Mouse (Mus musculus) embryonic facial prominence, embryonic 12.5 days (tissue): ENCODE data around the gene Dab1. TPM values are rescaled to one million over a fixed set of nuclear protein-coding genes. Genes with fewer than 3 reads are reported as not detected.

ENCODE experiments used
- ATAC-seq: fragments of 200-750 bp; cut with Nextera tagmentation; 2 replicates; pipeline ENCODE4 v1.8.0; 2017; ENCODE audit not compliant: insufficient number of reproducible peaks, insufficient read depth, low FRiP score, low TSS enrichment
- H3K27ac ChIP-seq: fragments of 300-500 bp; sonication (generic); 2 replicates; pipeline ENCODE4 v1.5.1; 2016; ENCODE audit warnings: mild to moderate bottlenecking
- H3K27me3 ChIP-seq: fragments of 300-500 bp; sonication (generic); 2 replicates; pipeline ENCODE4 v1.6.1; 2016; ENCODE audit warnings: mild to moderate bottlenecking, moderate library complexity
- H3K36me3 ChIP-seq: fragments of 300-500 bp; sonication (generic); 2 replicates; pipeline ENCODE4 v1.6.1; 2016; ENCODE audit warnings: mild to moderate bottlenecking
- H3K4me1 ChIP-seq: fragments of 300-500 bp; sonication (generic); 2 replicates; pipeline ENCODE4 v1.6.1; 2016
- H3K4me2 ChIP-seq: fragments of 300-500 bp; sonication (generic); replicated peaks from 2 replicates; pipeline ENCODE4 v1.6.1; 2016; ENCODE audit warnings: mild to moderate bottlenecking, moderate library complexity
- H3K4me3 ChIP-seq: fragments of 300-500 bp; sonication (generic); 2 replicates; pipeline ENCODE4 v1.5.1; 2016; ENCODE audit warnings: mild to moderate bottlenecking
- H3K9ac ChIP-seq: fragments of 300-500 bp; sonication (generic); 2 replicates; pipeline ENCODE4 v1.6.1; 2016; ENCODE audit warnings: mild to moderate bottlenecking, moderate library complexity
- H3K9me3 ChIP-seq: fragments of 300-500 bp; sonication (generic); 2 replicates; pipeline ENCODE4 v1.6.1; 2016; ENCODE audit warnings: mild to moderate bottlenecking, moderate library complexity
- WGBS: fragments of 180-500 bp; shearing (Covaris S2); methylation state at CpG from one replicate; pipeline ENCODE4 v1.1.7; 2016; 5-methylcytosine and 5-hydroxymethylcytosine counted together
- polyA plus RNA-seq: library from polyadenylated mRNA; unstranded; fragments of >200 nt; fragmentation: Nextera tagmentation; extraction: Ambion mirVana; gene quantifications from 2 replicates; pipeline ENCODE4 v1.2.1, GENCODE M21; 2016

Dab1 gene
- polyA plus RNA-seq, 1 experiment from 2014 or later, result 23.7 TPM

DNA sequence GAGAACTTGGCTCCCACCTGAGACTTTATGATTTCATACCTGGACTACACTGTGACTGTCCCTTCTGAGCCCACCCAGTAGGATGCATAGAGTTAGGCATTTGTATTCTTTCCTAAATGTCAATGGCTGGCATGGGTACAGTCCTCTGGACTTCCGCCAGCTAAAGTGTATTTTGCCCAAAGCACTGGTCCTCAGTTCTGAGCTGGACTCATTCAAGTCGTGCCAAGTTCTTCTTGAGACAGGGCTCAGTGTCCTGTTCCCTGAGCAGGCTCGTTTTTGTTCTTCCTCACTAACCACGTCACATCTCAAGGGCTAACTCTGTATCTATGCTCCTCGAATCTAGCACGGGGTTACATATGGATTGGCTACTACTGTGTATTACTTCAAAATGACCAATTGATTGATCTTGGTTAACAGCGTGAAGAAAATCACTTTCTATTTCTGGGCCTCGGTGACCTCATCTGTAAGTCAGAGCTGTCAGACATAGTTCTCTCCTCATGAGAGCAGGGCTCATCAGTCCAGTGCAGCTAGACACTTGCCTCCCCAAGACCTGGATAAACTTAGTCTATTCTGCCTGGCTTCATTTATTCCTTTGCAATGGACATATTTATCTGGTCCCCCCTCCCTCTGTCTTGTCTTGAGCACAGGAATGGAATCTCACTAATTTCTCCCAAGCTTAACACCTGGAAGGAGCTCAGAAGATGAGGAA is 1023.8 kb downstream of the Dab1 start:
- H3K27ac ChIP-seq, result no peak overlapping the region
- WGBS, result 85% methylated on average over 8 of the region's 8 CpGs

DNA sequence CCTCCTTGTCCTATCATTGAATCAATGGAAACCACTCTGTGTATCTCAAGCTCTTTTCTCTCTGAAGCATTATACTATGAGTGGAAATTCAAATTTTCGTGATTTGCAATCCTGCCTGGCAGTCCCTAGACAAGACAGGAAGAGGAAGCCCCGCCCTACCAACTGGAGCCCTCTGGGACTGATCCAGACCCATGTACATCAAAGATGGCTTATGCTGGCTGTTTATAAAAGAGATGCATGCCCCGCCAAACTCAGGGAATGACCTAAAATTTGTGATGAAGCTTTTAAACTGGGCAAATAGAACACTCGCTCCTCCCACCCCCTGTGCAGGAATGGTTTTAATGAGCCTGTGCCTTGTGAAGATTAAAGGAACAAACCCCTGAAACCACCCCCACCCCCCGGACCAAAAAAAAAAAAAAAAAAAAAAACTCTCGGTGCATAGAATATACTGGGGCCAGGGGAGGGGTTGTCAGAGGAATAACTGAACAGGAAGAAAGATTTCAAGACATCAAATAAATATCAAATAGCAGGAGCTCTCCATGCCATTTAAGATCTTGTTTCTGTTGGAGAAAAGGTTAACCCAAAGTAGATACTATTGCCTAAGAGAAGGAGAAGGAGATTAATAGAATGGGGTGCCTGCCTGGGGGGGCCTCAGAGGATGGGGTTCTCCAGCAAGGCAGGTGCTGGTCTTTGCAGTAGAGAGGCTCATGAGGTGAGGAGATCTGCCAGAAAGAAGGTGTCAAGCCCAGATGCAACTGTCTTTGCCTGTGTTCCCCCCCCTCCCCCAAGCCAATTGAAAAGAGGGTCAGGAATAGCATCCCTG is 1024.6 kb downstream of the Dab1 start:
- no peak overlapping the region for H3K9ac ChIP-seq
- no peaks in the 10 kb centered on the region for H3K9me3 ChIP-seq
- no peaks in the 10 kb centered on the region for H3K4me1 ChIP-seq
- ATAC-seq, result no peak
- H3K4me3 ChIP-seq, result no peak overlapping the region
- WGBS, result 57% methylated on average over 6 of the region's 6 CpGs
- no peaks in the 10 kb centered on the region for H3K27me3 ChIP-seq
- H3K27ac ChIP-seq, result no peak overlapping the region
- H3K4me2 ChIP-seq, result no peak overlapping the region
- no peaks in the 10 kb centered on the region for H3K36me3 ChIP-seq

More for the DNA sequence above, 1023.8 kb downstream of the Dab1 start:
- Histone ChIP-seq H3K4me1 (no peaks in the 10 kb centered on the region), H3K9ac (no peak overlapping the region), H3K9me3 (no peaks in the 10 kb centered on the region), H3K36me3 (no peaks in the 10 kb centered on the region), H3K4me3 (no peak overlapping the region), H3K27me3 (no peaks in the 10 kb centered on the region), H3K4me2 (no peak overlapping the region)
- no peak for ATAC-seq

DNA sequence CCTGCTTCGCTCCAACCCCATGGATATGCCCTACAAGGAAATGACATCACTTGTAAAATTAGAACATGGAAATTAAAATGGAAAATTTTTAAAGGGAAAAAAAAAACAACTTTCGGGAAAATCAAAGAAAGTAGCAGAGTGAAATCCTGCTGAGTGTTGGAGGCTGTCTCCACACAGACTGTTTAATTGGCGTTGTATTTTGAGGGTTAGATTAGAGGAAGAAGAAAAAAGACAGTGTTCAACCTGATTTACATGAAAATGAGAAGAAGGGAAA is 1025.1 kb downstream of the Dab1 start:
- Histone ChIP-seq H3K4me3 (no peak overlapping the region), H3K27me3 (no peaks in the 10 kb centered on the region), H3K4me2 (no peak overlapping the region), H3K9ac (no peak overlapping the region), H3K4me1 (no peaks in the 10 kb centered on the region), H3K27ac (no peak overlapping the region), H3K9me3 (no peaks in the 10 kb centered on the region), H3K36me3 (no peaks in the 10 kb centered on the region)
- ATAC-seq, result no peak
- whole genome bisulfite sequencing, result 77% methylated on average over 3 of the region's 3 CpGs

DNA sequence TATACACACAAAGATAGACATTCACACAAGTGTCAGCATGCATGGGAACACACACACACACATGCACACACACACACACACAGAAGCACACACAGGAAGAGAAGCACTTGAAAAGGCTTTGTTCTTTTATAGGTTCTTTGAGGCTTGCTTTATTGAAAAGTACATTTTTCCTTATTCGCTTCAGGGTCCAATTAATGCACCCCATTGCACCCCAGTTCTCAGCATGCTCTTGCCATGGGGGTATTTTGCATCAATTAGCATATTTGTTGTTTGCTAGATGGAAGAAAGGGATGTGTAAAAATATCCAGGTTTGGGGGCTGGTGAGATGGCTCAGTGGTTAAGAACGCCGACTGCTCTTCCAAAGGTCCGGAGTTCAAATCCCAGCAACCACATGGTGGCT is 1025.7 kb downstream of the Dab1 start:
- H3K4me1 ChIP-seq, result no peaks in the 10 kb centered on the region
- WGBS, result 96% methylated on average over 4 of the region's 4 CpGs
- no peaks in the 10 kb centered on the region for H3K9me3 ChIP-seq
- H3K4me3 ChIP-seq, result no peak overlapping the region
- no peak overlapping the region for H3K9ac ChIP-seq
- no peak overlapping the region for H3K4me2 ChIP-seq
- no peak overlapping the region for H3K27ac ChIP-seq
- no peak for ATAC-seq
- no peaks in the 10 kb centered on the region for H3K27me3 ChIP-seq
- H3K36me3 ChIP-seq, result no peaks in the 10 kb centered on the region

DNA sequence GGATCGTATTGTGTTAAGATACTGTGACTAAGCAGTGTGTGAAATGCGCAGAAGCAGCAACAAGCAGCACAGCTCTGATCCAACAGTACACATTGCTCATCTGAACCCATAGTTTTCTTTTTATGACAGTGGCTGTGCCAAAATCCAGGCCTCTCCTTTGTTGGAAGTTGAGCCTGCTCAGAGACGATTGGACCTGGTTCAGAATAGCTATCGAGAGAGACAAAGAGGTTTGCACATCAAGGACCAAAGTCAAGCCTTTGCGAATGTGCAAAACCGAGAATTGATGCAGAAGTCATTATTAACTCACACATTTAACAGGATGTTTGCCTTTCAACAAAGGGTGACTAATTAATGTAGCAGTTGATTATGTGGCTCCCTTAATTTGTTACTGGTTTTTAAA is 1032.6 kb downstream of the Dab1 start:
- WGBS, result 80% methylated on average over 6 of the region's 6 CpGs
- ATAC-seq, result no peak

DNA sequence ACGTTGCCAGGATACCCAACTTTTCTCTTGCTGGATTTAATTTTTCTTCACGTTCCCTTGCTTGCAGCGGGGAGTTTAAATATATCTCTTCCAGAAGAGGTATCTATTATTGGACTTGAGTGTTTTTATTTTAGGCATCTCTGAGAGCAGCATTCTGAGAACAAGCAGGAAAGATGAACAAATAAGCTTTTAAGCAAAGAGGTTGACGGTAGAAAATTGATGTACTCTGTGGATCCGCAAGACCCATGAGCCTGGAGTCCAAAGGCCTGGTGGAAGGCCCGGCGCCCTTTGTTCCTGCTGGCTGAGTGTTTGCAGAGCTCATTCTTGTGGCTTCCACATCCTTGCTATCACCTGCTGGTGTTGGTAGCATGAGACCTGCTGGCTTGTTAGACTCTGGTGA is 1037.6 kb downstream of the Dab1 start:
- no peaks in the 10 kb centered on the region for H3K4me1 ChIP-seq
- 84% methylated on average over 7 of the region's 7 CpGs for WGBS

More for the DNA sequence above, 1032.6 kb downstream of the Dab1 start:
- H3K4me2 ChIP-seq, result no peak overlapping the region
- no peaks in the 10 kb centered on the region for H3K36me3 ChIP-seq
- no peaks in the 10 kb centered on the region for H3K27me3 ChIP-seq
- no peaks in the 10 kb centered on the region for H3K4me1 ChIP-seq
- no peaks in the 10 kb centered on the region for H3K9me3 ChIP-seq
- H3K27ac ChIP-seq, result no peak overlapping the region
- no peak overlapping the region for H3K9ac ChIP-seq
- no peak overlapping the region for H3K4me3 ChIP-seq

DNA sequence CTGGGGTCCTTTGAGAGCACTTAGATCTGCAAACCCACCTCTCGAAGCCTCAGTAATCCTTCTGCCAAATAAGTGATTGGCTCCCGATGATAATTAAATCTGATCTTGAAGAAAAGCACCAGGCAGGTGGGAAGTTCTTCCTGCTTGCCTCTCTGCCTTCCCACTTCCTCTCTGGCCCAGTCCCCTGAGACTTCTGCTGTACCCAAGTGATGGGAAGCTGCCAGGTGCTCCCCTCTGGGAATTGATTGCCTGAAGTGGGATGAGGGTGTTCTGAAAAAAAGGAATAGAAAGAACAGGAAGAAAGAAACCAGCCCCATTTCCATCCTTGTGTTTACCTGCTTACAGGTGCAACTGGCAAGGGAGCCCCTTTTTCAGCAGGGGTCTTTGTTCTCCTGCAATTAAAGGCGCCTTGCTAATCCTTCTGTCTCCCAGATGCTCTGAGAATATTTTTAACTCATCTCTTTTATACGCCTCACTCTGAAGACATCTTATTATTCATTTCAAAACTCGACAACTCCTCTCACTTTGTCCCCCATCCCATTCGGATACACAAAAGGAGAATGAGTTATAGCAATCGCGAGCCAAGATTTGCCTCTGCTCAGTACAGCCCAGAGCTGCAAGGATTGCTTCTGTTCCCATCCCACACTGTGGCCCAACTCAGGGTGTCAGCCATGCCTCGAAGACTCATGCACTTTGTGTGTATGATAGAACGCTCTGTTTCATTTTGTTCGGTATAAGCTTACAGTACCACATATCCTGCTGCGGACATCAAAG is 1043.9 kb downstream of the Dab1 start:
- Histone ChIP-seq H3K9ac (no peak overlapping the region), H3K9me3 (no peaks in the 10 kb centered on the region), H3K36me3 (no peaks in the 10 kb centered on the region), H3K27ac (no peak overlapping the region), H3K4me3 (no peak overlapping the region), H3K27me3 (no peaks in the 10 kb centered on the region), H3K4me2 (no peak overlapping the region), H3K4me1 (no peaks in the 10 kb centered on the region)
- no peak for ATAC-seq
- 77% methylated on average over 12 of the region's 12 CpGs for WGBS

More for the DNA sequence above, 1037.6 kb downstream of the Dab1 start:
- Histone ChIP-seq H3K36me3 (no peaks in the 10 kb centered on the region), H3K27me3 (no peaks in the 10 kb centered on the region), H3K27ac (no peak overlapping the region), H3K4me2 (no peak overlapping the region), H3K4me3 (no peak overlapping the region), H3K9me3 (no peaks in the 10 kb centered on the region), H3K9ac (no peak overlapping the region)
- ATAC-seq, result no peak

DNA sequence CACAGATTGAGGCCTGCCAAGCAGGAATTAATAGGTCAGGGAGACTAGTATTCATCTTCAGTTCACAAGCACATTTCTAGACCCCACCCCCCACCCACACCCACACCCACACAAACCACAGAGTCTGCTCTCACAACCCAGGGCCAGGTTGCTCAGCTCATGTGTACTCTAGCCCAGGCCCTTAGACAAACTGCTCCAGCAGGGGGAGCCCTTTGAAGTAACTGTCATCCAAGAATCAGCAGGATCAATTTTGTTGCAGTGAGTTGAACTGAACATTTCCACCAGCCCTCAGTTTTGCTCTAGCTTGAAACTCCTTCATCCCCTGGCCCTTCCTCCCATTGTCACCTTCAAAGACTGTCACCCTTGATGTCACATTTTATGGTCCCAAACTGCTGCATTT is 1046.4 kb downstream of the Dab1 start:
- Histone ChIP-seq H3K27ac (no peak overlapping the region), H3K9me3 (no peaks in the 10 kb centered on the region), H3K36me3 (no peaks in the 10 kb centered on the region), H3K4me1 (no peaks in the 10 kb centered on the region), H3K27me3 (no peaks in the 10 kb centered on the region), H3K4me2 (no peak overlapping the region), H3K4me3 (no peak overlapping the region), H3K9ac (no peak overlapping the region)
- no peak for ATAC-seq

DNA sequence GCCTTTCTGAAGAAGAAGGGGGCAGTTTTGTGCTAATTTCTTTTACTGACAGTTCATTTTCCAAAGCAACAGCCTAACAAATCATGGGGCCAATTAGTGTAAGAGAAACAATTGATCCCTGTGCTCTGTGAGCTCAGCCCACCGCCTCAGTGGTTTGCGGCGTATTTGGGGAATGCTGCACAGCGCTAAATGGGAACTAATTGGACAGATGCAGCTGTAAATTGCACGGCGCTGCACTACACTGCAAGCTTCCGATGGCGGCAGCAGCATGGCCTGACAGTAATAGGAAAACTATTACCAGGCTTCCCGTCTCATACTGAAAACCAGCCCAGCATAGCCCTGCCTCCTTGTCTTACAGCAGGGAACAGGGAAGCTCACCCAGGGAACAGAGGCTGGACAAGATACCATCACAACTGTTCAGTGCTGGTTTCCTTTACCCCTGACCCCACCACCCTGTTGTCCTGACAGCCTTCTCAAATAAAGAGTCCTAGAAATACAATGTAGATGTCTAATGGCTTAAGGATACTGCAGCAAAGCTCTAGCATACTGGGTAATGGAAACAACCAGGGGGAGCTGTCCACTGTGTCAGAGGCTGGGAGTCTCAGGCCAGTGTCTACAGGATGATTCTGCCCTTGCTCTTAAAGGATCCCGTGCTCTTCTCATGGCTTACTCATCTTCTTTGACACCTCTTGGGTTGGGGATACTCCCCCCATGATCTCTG is 1047.8 kb downstream of the Dab1 start:
- WGBS, result 64% methylated on average over 10 of the region's 10 CpGs
- Histone ChIP-seq H3K4me3 (no peak overlapping the region), H3K9ac (no peak overlapping the region), H3K4me2 (no peak overlapping the region), H3K4me1 (no peaks in the 10 kb centered on the region), H3K9me3 (no peaks in the 10 kb centered on the region), H3K36me3 (no peaks in the 10 kb centered on the region), H3K27ac (no peak overlapping the region), H3K27me3 (no peaks in the 10 kb centered on the region)
- ATAC-seq, result no peak

DNA sequence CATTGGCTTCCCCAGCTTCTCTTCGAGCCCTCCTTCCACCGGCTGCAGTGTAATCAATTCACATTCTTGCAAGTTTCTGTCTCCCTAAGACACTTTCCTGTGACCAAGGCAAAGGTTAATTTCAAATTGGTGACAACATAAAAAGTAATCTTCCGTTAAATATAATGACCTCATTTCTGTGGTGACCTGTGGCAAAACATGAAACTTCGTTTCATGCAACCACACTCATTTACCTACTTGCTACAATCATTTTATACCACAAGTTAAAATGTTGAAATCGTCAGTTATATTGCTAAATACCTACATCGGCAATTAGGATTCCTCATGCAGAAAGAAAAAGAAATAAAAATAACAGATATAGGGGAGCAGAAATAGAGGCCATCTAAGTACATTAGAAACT is 1048.9 kb downstream of the Dab1 start:
- no peak overlapping the region for H3K9ac ChIP-seq
- no peak overlapping the region for H3K27ac ChIP-seq
- ATAC-seq, result no peak
- no peaks in the 10 kb centered on the region for H3K27me3 ChIP-seq
- H3K4me2 ChIP-seq, result no peak overlapping the region
- H3K36me3 ChIP-seq, result no peaks in the 10 kb centered on the region
- no peak overlapping the region for H3K4me3 ChIP-seq
- no peaks in the 10 kb centered on the region for H3K9me3 ChIP-seq
- WGBS, result 82% methylated on average over 6 of the region's 6 CpGs
- no peaks in the 10 kb centered on the region for H3K4me1 ChIP-seq

DNA sequence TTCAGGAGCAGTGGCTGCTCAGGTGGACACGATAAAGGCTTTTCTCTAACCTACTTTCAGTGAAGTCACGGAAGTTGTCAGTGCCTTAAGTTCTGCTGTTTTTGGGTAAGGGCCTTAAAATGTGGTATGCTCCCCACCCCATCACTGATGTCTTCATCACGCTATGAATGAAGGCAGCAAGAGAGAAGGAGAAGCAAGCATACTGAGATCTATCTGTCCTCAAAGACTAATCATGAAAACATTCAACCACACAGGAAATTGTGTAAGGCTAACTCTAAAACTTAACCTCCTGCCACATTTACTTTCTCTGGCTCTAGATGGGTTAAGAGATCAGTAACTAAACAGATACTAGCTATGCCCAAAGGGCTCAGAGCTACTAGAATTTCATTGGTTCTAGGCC is 1050.2 kb downstream of the Dab1 start:
- no peak for ATAC-seq
- 84% methylated on average over 3 of the region's 3 CpGs for WGBS

More for the DNA sequence above, 1050.2 kb downstream of the Dab1 start:
- Histone ChIP-seq H3K4me2 (no peak overlapping the region), H3K36me3 (no peaks in the 10 kb centered on the region), H3K27me3 (no peaks in the 10 kb centered on the region), H3K9me3 (no peaks in the 10 kb centered on the region), H3K4me3 (no peak overlapping the region), H3K9ac (no peak overlapping the region), H3K4me1 (no peaks in the 10 kb centered on the region), H3K27ac (no peak overlapping the region)
